Mouse (Mus musculus): ENCODE results near the gene Crk.

- TF ChIP-seq CTCF (IDR thresholded peaks at IDR 0.05; ENCODE audit: low read depth, low read length) (no peak), EP300 (IDR thresholded peaks at IDR 0.05; ENCODE audit: insufficient read depth, low read depth, low read length) (no peak)
Observed at GRCm38 (mm10) chr11:75715556-75715955, 36.5 kb downstream of the Crk start.
